ENCODE assay signal across 9 mouse cellular contexts in the genomic region with DNA sequence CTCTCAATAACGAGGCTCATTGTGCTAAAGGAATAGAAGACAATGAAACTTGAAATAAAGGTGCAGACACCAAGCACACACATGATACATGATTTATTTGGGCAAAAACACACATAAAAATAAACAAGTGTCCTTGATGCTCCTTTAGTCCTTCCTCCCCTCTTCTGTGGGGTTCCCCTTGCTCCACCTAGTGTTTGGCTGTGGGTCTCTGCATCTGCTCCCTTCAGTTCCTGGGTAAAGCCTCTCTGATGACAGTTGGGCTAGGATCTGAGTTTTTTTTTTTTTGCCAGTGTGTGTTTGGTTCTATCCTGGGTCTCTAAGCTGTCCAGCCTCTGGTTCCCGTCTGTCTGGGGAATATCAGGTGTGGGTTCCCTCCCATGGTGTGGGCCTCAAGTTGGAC.
DNase-seq lines count a peak whose midpoint lies in the region; ATAC-seq and TF ChIP-seq lines count a peak whose summit lies in the region.
"Had no signal": no experiment of that assay in that cellular context is flagged by ENCODE, and none has a peak within 500 bp of the region (broad histone marks: within the 10 kb centered on the region; RNA-seq: fewer than 3 reads in every experiment).

No protein-coding gene starts in this region.

- no peaks in the 10 kb centered on the region for H3K4me1 ChIP-seq in heart, embryonic 11.5 days (ENCODE audit: control insufficient read depth, insufficient read depth, low read length)
- H3K4me1 ChIP-seq in midbrain, postnatal 0 days (ENCODE audit: insufficient read depth, low read length) = no peaks in the 10 kb centered on the region
- no peaks in the 10 kb centered on the region for H3K4me1 ChIP-seq in midbrain, embryonic 15.5 days
- no peaks in the 10 kb centered on the region for H3K4me1 ChIP-seq in midbrain, embryonic 11.5 days (ENCODE audit: control insufficient read depth, insufficient read depth, low read length)
- H3K4me1 ChIP-seq: megakaryocyte, embryonic 14.5 days; stomach, embryonic 15.5 days had no signal

- TF ChIP-seq CTCF in midbrain, postnatal 0 days (IDR thresholded peaks at IDR 0.05) = peak; percentile 64

- H3K27ac ChIP-seq in heart, embryonic 11.5 days (ENCODE audit: low read depth, low read length) = no peak overlapping the region
- no peak overlapping the region for H3K27ac ChIP-seq in midbrain, postnatal 0 days (ENCODE audit: low read depth, low read length)
- no peak overlapping the region for H3K27ac ChIP-seq in midbrain, embryonic 15.5 days
- no peak overlapping the region for H3K27ac ChIP-seq in midbrain, embryonic 11.5 days (ENCODE audit: low read depth, low read length)
- H3K27ac ChIP-seq: stomach, embryonic 15.5 days had no signal

- H3K4me3 ChIP-seq in heart, embryonic 11.5 days (ENCODE audit: low read depth, low read length) = no peak overlapping the region
- H3K4me3 ChIP-seq in midbrain, postnatal 0 days (ENCODE audit: low read depth, low read length) = no peak overlapping the region
- no peak overlapping the region for H3K4me3 ChIP-seq in midbrain, embryonic 15.5 days
- H3K4me3 ChIP-seq in midbrain, embryonic 11.5 days (ENCODE audit: low read depth, low read length) = no peak overlapping the region
- H3K4me3 ChIP-seq: megakaryocyte, embryonic 14.5 days; stomach, embryonic 15.5 days had no signal

- intact Hi-C loops in heart, postnatal 14 days (cut with DNase I) = loop anchor here (2.0 kb wide), 1 partner anchor 115 kb away; a partner anchor contains a TSS

- H3K9me3 ChIP-seq in heart, embryonic 11.5 days (replicated peaks; ENCODE audit: control insufficient read depth, low read length) = no peaks in the 10 kb centered on the region
- H3K9me3 ChIP-seq in midbrain, postnatal 0 days (ENCODE audit: low read length) = no peaks in the 10 kb centered on the region
- H3K9me3 ChIP-seq in midbrain, embryonic 15.5 days = no peaks in the 10 kb centered on the region
- H3K9me3 ChIP-seq in midbrain, embryonic 11.5 days (ENCODE audit: control insufficient read depth, low read length) = no peaks in the 10 kb centered on the region
- H3K9me3 ChIP-seq: stomach, embryonic 15.5 days had no signal

- no peak overlapping the region for H3K4me2 ChIP-seq in heart, embryonic 11.5 days
- H3K4me2 ChIP-seq in midbrain, postnatal 0 days (ENCODE audit: low read depth, low read length, poor library complexity, severe bottlenecking) = no peak overlapping the region
- no peak overlapping the region for H3K4me2 ChIP-seq in midbrain, embryonic 15.5 days
- no peak overlapping the region for H3K4me2 ChIP-seq in midbrain, embryonic 11.5 days
- H3K4me2 ChIP-seq: stomach, embryonic 15.5 days had no signal

- H3K9ac ChIP-seq in heart, embryonic 11.5 days (ENCODE audit: low read depth, low read length) = no peak overlapping the region
- H3K9ac ChIP-seq in midbrain, postnatal 0 days (replicated peaks; ENCODE audit: low read length, poor library complexity, severe bottlenecking) = no peak overlapping the region
- no peak overlapping the region for H3K9ac ChIP-seq in midbrain, embryonic 15.5 days
- H3K9ac ChIP-seq in midbrain, embryonic 11.5 days (ENCODE audit: low read length) = no peak overlapping the region
- H3K9ac ChIP-seq: stomach, embryonic 15.5 days had no signal

- ATAC-seq in heart, embryonic 11.5 days (replicated peaks; ENCODE audit: insufficient number of reproducible peaks, low FRiP score, low TSS enrichment) = no peak
- ATAC-seq in midbrain, postnatal 0 days (ENCODE audit: low FRiP score) = no peak
- no peak for ATAC-seq in midbrain, embryonic 15.5 days (replicated peaks)
- no peak for ATAC-seq in midbrain, embryonic 11.5 days (ENCODE audit: low FRiP score)

- peaks cover 10% of the 10 kb centered on the region for H3K36me3 ChIP-seq in heart, embryonic 11.5 days (ENCODE audit: control insufficient read depth, insufficient read depth, low read length)
- peaks cover 15% of the 10 kb centered on the region for H3K36me3 ChIP-seq in midbrain, postnatal 0 days (ENCODE audit: insufficient read depth, low read length)
- H3K36me3 ChIP-seq in midbrain, embryonic 15.5 days (replicated peaks) = peaks cover 28% of the 10 kb centered on the region
- H3K36me3 ChIP-seq in midbrain, embryonic 11.5 days (ENCODE audit: control insufficient read depth, insufficient read depth, low read length) = peaks cover 13% of the 10 kb centered on the region
- H3K36me3 ChIP-seq: stomach, embryonic 15.5 days had no signal

- WGBS in heart, embryonic 11.5 days (ENCODE audit: insufficient replicate concordance) = 69% methylated on average over 2 of the region's 2 CpGs
- 83% methylated on average over 2 of the region's 2 CpGs for WGBS in midbrain, postnatal 0 days
- 82% methylated on average over 2 of the region's 2 CpGs for WGBS in midbrain, embryonic 15.5 days
- 84% methylated on average over 2 of the region's 2 CpGs for WGBS in midbrain, embryonic 11.5 days

- H3K27me3 ChIP-seq in heart, embryonic 11.5 days (ENCODE audit: control insufficient read depth, insufficient read depth, low read length) = no peaks in the 10 kb centered on the region
- no peaks in the 10 kb centered on the region for H3K27me3 ChIP-seq in midbrain, postnatal 0 days (ENCODE audit: insufficient read depth, low read length)
- H3K27me3 ChIP-seq in midbrain, embryonic 15.5 days (replicated peaks) = no peaks in the 10 kb centered on the region
- no peaks in the 10 kb centered on the region for H3K27me3 ChIP-seq in midbrain, embryonic 11.5 days (ENCODE audit: control insufficient read depth, insufficient read depth, low read length)
- H3K27me3 ChIP-seq: megakaryocyte, embryonic 14.5 days; stomach, embryonic 15.5 days had no signal

- peak; percentile 8 to 25 for DNase-seq in heart, postnatal 14 days
- peak; percentile 13 for DNase-seq in midbrain, postnatal 0 days (ENCODE audit: low spot score)
- DNase-seq in cerebellum, adult 9-10 months = peak; percentile 54
- DNase-seq in thymus, postnatal 4 days = peak; percentile 28
- DNase-seq in midbrain, embryonic 11.5 days (ENCODE audit: low spot score, missing footprints) = no peak
